Mouse (Mus musculus) MEL (cell line): ENCODE data around the gene Gm13889.

Experiments
- CHD2 ChIP-seq: IDR thresholded peaks from 2 replicates; pipeline ENCODE4 v1.6.1; 2011; ENCODE audit warnings: low read length, improper control_type of control experiment
- CTCF ChIP-seq, 3 experiments: IDR thresholded peaks in 2 of 3; conservative IDR thresholded peaks in 1 of 3; 2 replicates each; pipeline ENCODE4 v1.5.1; 2011 to 2012; ENCODE audit warnings: low read length in 3 of 3, low read depth in 2 of 3, mild to moderate bottlenecking in 2 of 3, improper control_type of control experiment in 1 of 3, inconsistent platforms in 1 of 3, mixed read lengths in 1 of 3, moderate library complexity in 1 of 3; ENCODE audit not compliant: control insufficient read depth in 1 of 3, insufficient read depth in 1 of 3, poor library complexity in 1 of 3, severe bottlenecking in 1 of 3
- HCFC1 ChIP-seq: IDR thresholded peaks from 2 replicates; pipeline ENCODE4 v1.6.1; 2012; ENCODE audit warnings: low read depth, mild to moderate bottlenecking, inconsistent platforms, low read length, improper control_type of control experiment, moderate library complexity
- MAX ChIP-seq: IDR thresholded peaks from 2 replicates; pipeline ENCODE4 v1.6.1; 2011; ENCODE audit warnings: low read length, improper control_type of control experiment
- POLR2A ChIP-seq, 2 experiments: IDR thresholded peaks; 2 replicates each; pipeline ENCODE4 v1.6.1; 2011 to 2012; ENCODE audit warnings: low read length in 2 of 2, mild to moderate bottlenecking in 2 of 2, control low read depth in 1 of 2, improper control_type of control experiment in 1 of 2, low read depth in 1 of 2, moderate library complexity in 1 of 2; ENCODE audit not compliant: control insufficient read depth in 1 of 2, insufficient read depth in 1 of 2, poor library complexity in 1 of 2
- POLR2AphosphoS2 ChIP-seq: IDR thresholded peaks from 2 replicates; pipeline ENCODE4 v1.6.1; 2011; ENCODE audit warnings: low read length, improper control_type of control experiment
- POLR2AphosphoS5 ChIP-seq: IDR thresholded peaks from 2 replicates; pipeline ENCODE4 v1.6.1; 2012; ENCODE audit warnings: low read depth, borderline replicate concordance, mild to moderate bottlenecking, inconsistent platforms, low read length, moderate library complexity, mixed read lengths
- RAD21 ChIP-seq: IDR thresholded peaks from 2 replicates; pipeline ENCODE4 v1.6.1; 2011; ENCODE audit warnings: mild to moderate bottlenecking, low read depth, low read length, improper control_type of control experiment
- ZNF384 ChIP-seq: IDR thresholded peaks from 2 replicates; pipeline ENCODE4 v1.6.1; 2012; ENCODE audit warnings: low read depth, mild to moderate bottlenecking, inconsistent platforms, low read length, improper control_type of control experiment

GRCm38 (mm10) chr2:93928866-93929265, 28.1 kb downstream of the Gm13889 start:
- no peak for TF ChIP-seq RAD21
- no peak for TF ChIP-seq CTCF (IDR thresholded peaks at IDR 0.05 in 2 of 3, conservative IDR thresholded peaks at IDR 0.05 in 1 of 3; ENCODE audit: control insufficient read depth in 1 of 3, insufficient read depth in 1 of 3, low read depth in 2 of 3, low read length in 3 of 3, poor library complexity in 1 of 3, severe bottlenecking in 1 of 3)
- TF ChIP-seq POLR2AphosphoS5 = no peak
- no peak for TF ChIP-seq POLR2A (IDR thresholded peaks at IDR 0.05; ENCODE audit: control insufficient read depth in 1 of 2, insufficient read depth in 1 of 2, low read depth in 1 of 2, low read length in 2 of 2, poor library complexity in 1 of 2)
- TF ChIP-seq POLR2AphosphoS2 = no peak
- TF ChIP-seq CHD2 = no peak
- no peak for TF ChIP-seq MAX
- no peak for TF ChIP-seq HCFC1
- TF ChIP-seq ZNF384 = no peak
